ENCODE assay signal across 7 mouse cellular contexts in the genomic region with DNA sequence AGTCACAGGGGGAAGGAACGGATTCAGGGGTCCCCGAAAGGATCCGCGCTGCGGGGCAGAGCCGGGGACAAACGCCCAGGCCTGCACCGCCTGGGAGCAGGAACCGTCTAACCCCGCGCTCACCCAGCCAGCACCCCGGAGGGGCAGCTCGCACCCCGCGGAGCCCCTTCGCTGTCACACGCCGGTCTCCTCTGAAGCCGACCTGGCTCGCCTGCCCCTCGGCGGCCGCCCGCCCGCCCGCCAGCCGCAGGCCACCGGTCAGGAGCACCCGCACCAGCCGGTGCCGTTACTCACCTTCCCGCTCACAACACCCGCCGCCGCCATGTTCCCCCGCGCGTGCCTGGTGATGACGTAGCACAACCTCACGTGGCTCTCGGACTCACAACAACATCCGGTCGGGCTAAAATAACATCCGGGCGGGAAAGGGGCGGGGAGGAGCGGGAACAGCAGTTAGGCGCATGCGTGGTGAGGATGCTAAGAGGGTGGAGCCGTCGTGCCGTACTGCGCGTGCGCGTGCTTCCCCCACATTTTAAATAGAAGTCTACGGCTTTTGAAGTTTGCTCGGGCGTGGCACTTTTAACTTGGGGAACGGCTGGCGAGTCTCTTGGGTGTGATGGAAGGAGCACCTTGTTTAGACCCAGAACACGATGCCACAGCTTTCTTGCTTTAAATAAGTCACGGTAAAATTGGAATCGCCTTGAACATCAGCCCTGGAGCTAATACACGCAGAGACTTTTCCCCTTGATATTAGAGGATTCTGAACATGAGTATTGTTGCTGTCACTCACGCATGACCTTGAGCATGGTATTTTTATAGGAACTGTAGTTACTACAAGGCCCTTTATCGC. TPM values are rescaled to one million over a fixed set of nuclear protein-coding genes. Genes with fewer than 3 reads are reported as not detected.
DNase-seq lines count a peak whose midpoint lies in the region; ATAC-seq lines count a peak whose summit lies in the region.

Tbc1d15 (minus strand) TSS at position 380 of the 847 bp plus-strand sequence.

- no peaks in the 10 kb centered on the region for H3K27me3 ChIP-seq in embryonic facial prominence, embryonic 12.5 days
- H3K27me3 ChIP-seq in limb, embryonic 11.5 days (ENCODE audit: control insufficient read depth, insufficient read depth, low read length) = no peaks in the 10 kb centered on the region
- H3K27me3 ChIP-seq in midbrain, embryonic 14.5 days (ENCODE audit: control insufficient read depth, insufficient read depth, low read length) = no peaks in the 10 kb centered on the region

- peak; percentile 98 for DNase-seq in adrenal gland, postnatal 25 days
- DNase-seq in heart, adult 11 months = peak; percentile 100
- peak; percentile 98 for DNase-seq in kidney, adult 18-20 months
- peak; percentile 99 for DNase-seq in limb, embryonic 11.5 days (ENCODE audit: low spot score)
- peak; percentile 100 for DNase-seq in midbrain, embryonic 14.5 days
- peak; percentile 96 to 97 for DNase-seq in spleen, adult 18-20 months

- H3K36me3 ChIP-seq in embryonic facial prominence, embryonic 12.5 days = no peaks in the 10 kb centered on the region
- H3K36me3 ChIP-seq in limb, embryonic 11.5 days (ENCODE audit: control insufficient read depth, insufficient read depth, low read length) = no peaks in the 10 kb centered on the region
- no peaks in the 10 kb centered on the region for H3K36me3 ChIP-seq in midbrain, embryonic 14.5 days (ENCODE audit: control insufficient read depth, insufficient read depth, low read length)

- H3K9ac ChIP-seq in embryonic facial prominence, embryonic 12.5 days = peak within 1 kb of the TSS; percentile 78
- H3K9ac ChIP-seq in limb, embryonic 11.5 days (ENCODE audit: low read length) = peak within 1 kb of the TSS; percentile 57
- H3K9ac ChIP-seq in midbrain, embryonic 14.5 days (replicated peaks; ENCODE audit: low read length) = peak within 1 kb of the TSS; percentile 83

- under 1% methylated on average over 65 of the region's 67 CpGs for WGBS in embryonic facial prominence, embryonic 12.5 days
- WGBS in limb, embryonic 11.5 days = under 1% methylated on average over 67 of the region's 67 CpGs
- WGBS in midbrain, embryonic 14.5 days = under 1% methylated on average over 67 of the region's 67 CpGs

- H3K9me3 ChIP-seq in embryonic facial prominence, embryonic 12.5 days = no peaks in the 10 kb centered on the region
- no peaks in the 10 kb centered on the region for H3K9me3 ChIP-seq in limb, embryonic 11.5 days (ENCODE audit: control insufficient read depth, low read length)
- H3K9me3 ChIP-seq in midbrain, embryonic 14.5 days (ENCODE audit: control insufficient read depth, low read length) = no peaks in the 10 kb centered on the region

- H3K27ac ChIP-seq in embryonic facial prominence, embryonic 12.5 days = 0 out of 2 replicates have a peak within 1 kb of the TSS, but pooled peaks have one; percentile 19
- H3K27ac ChIP-seq in limb, embryonic 11.5 days (replicated peaks; ENCODE audit: low read depth, low read length) = no peak within 1 kb of the TSS
- 0 out of 2 replicates have a peak within 1 kb of the TSS, but pooled peaks have one; percentile 26 for H3K27ac ChIP-seq in midbrain, embryonic 14.5 days (replicated peaks; ENCODE audit: low read depth, low read length)

- peak; percentile 91 for ATAC-seq in embryonic facial prominence, embryonic 12.5 days (ENCODE audit: insufficient number of reproducible peaks, insufficient read depth, low FRiP score, low TSS enrichment)
- peak; percentile 97 for ATAC-seq in limb, embryonic 11.5 days (ENCODE audit: insufficient number of reproducible peaks, low FRiP score, low TSS enrichment, low read depth)
- ATAC-seq in midbrain, embryonic 14.5 days (ENCODE audit: low FRiP score, low TSS enrichment) = peak; percentile 98

- H3K4me1 ChIP-seq in embryonic facial prominence, embryonic 12.5 days = peaks cover 20% of the 10 kb centered on the region
- 0 out of 2 replicates have a peak, but pooled peaks cover 2% of the 10 kb centered on the region for H3K4me1 ChIP-seq in limb, embryonic 11.5 days (ENCODE audit: control insufficient read depth, insufficient read depth, low read length)
- H3K4me1 ChIP-seq in midbrain, embryonic 14.5 days (ENCODE audit: control insufficient read depth, insufficient read depth, low read length) = peaks cover 16% of the 10 kb centered on the region

- peak within 1 kb of the TSS; percentile 86 for H3K4me3 ChIP-seq in embryonic facial prominence, embryonic 12.5 days
- H3K4me3 ChIP-seq in limb, embryonic 11.5 days (ENCODE audit: low read depth, low read length) = peak within 1 kb of the TSS; percentile 64
- H3K4me3 ChIP-seq in midbrain, embryonic 14.5 days (replicated peaks; ENCODE audit: low read depth, low read length) = peak within 1 kb of the TSS; percentile 98

- H3K4me2 ChIP-seq in embryonic facial prominence, embryonic 12.5 days (replicated peaks) = peak within 1 kb of the TSS; percentile 71
- peak within 1 kb of the TSS; percentile 64 for H3K4me2 ChIP-seq in limb, embryonic 11.5 days (ENCODE audit: low read depth, severe bottlenecking)
- H3K4me2 ChIP-seq in midbrain, embryonic 14.5 days (ENCODE audit: low read length) = peak within 1 kb of the TSS; percentile 66

RNA-seq across cellular contexts. Expression of gene Tbc1d15, which starts in this region (rescaled TPM):
- total RNA-seq in adrenal gland, postnatal 25 days (2021) = 82.8 and 99.9 TPM in 2 replicates
- polyA plus RNA-seq in embryonic facial prominence, embryonic 12.5 days (2016; fragmentation: Nextera tagmentation; extraction: Ambion mirVana) = 58.0 and 58.2 TPM in 2 replicates
- 65.6 and 67.3 TPM in 2 replicates for polyA plus RNA-seq in limb, embryonic 11.5 days (2014; fragmentation: Nextera tagmentation; extraction: Ambion mirVana)
- 34.0 and 49.4 TPM in 2 replicates for polyA plus RNA-seq in midbrain, embryonic 14.5 days (2014; fragmentation: Nextera tagmentation; extraction: Ambion mirVana)
